Mouse (Mus musculus) forebrain, embryonic 15.5 days (tissue): ENCODE data around the gene Gspt1. TPM values are rescaled to one million over a fixed set of nuclear protein-coding genes. Genes with fewer than 3 reads are reported as not detected.
"Not testable (repeated sequence)": the region's sequence is repeated elsewhere in the genome, so short reads cannot be mapped to it uniquely, and the experiment has no call there.

ENCODE experiments used
- ATAC-seq: fragments of 200-750 bp; cut with Nextera tagmentation; replicated peaks from 2 replicates; pipeline ENCODE4 v1.8.0; 2017; ENCODE audit warnings: mild to moderate bottlenecking, moderate TSS enrichment, moderate library complexity
- H3K27ac ChIP-seq: fragments of 300-500 bp; sonication (generic); replicated peaks from 2 replicates; pipeline ENCODE4 v1.5.1; 2015; ENCODE audit warnings: mild to moderate bottlenecking, inconsistent platforms
- H3K27me3 ChIP-seq: fragments of 300-500 bp; sonication (generic); 2 replicates; pipeline ENCODE4 v1.6.1; 2015; ENCODE audit warnings: inconsistent platforms
- H3K36me3 ChIP-seq: fragments of 300-500 bp; sonication (generic); 2 replicates; pipeline ENCODE4 v1.6.1; 2015; ENCODE audit warnings: mild to moderate bottlenecking, inconsistent platforms
- H3K4me1 ChIP-seq: fragments of 300-500 bp; sonication (generic); 2 replicates; pipeline ENCODE4 v1.6.1; 2015; ENCODE audit warnings: inconsistent platforms
- H3K4me2 ChIP-seq: fragments of 300-500 bp; sonication (generic); replicated peaks from 2 replicates; pipeline ENCODE4 v1.6.1; 2015; ENCODE audit warnings: mild to moderate bottlenecking, inconsistent platforms
- H3K4me3 ChIP-seq: fragments of 300-500 bp; sonication (generic); 2 replicates; pipeline ENCODE4 v1.5.1; 2015; ENCODE audit warnings: mild to moderate bottlenecking, inconsistent platforms
- H3K9ac ChIP-seq: fragments of 300-500 bp; sonication (generic); replicated peaks from 2 replicates; pipeline ENCODE4 v1.6.1; 2015; ENCODE audit warnings: mild to moderate bottlenecking, inconsistent platforms
- H3K9me3 ChIP-seq: fragments of 300-500 bp; sonication (generic); 2 replicates; pipeline ENCODE4 v1.6.1; 2016; ENCODE audit warnings: inconsistent platforms
- WGBS: fragments of 180-500 bp; shearing (Covaris S2); methylation state at CpG from one replicate; pipeline ENCODE4 v1.1.7; 2015; ENCODE audit warnings: mixed read lengths; 5-methylcytosine and 5-hydroxymethylcytosine counted together
- polyA plus RNA-seq: library from polyadenylated mRNA; unstranded; fragments of >200 nt; fragmentation: Nextera tagmentation; extraction: Ambion mirVana; gene quantifications from 2 replicates; pipeline ENCODE4 v1.2.1, GENCODE M21; 2015

Gspt1 gene
- polyA plus RNA-seq, result 60.7 and 62.8 TPM in 2 replicates

- ATAC-seq, result peak; percentile 99
- peaks cover 29% of the 10 kb centered on the region for H3K4me1 ChIP-seq
- WGBS, result 0% methylated on average over 65 of the region's 76 CpGs
- no peaks in the 10 kb centered on the region for H3K27me3 ChIP-seq
- H3K9me3 ChIP-seq, result no peaks in the 10 kb centered on the region
- peak within 1 kb of the TSS; percentile 93 for H3K4me2 ChIP-seq
- peak within 1 kb of the TSS; percentile 90 for H3K27ac ChIP-seq
- peak within 1 kb of the TSS; percentile 98 for H3K4me3 ChIP-seq
- peak within 1 kb of the TSS; percentile 90 for H3K9ac ChIP-seq
- no peaks in the 10 kb centered on the region for H3K36me3 ChIP-seq
Measured at GRCm38 (mm10) chr16:11253898-11254722, at the start of gene Gspt1. TSS of gene Gspt1 (minus strand) at chr16:11254325.

- Histone ChIP-seq H3K36me3 (no peaks in the 10 kb centered on the region), H3K9me3 (no peaks in the 10 kb centered on the region), H3K27me3 (no peaks in the 10 kb centered on the region)
Measured at GRCm38 (mm10) chr16:11303741-11304140, 49.6 kb upstream of the Gspt1 start.

GRCm38 (mm10) chr16:11297700-11298099 lies 43.6 kb upstream of the Gspt1 start:
- H3K27me3 ChIP-seq, H3K27ac ChIP-seq, H3K4me3 ChIP-seq, H3K4me1 ChIP-seq, H3K4me2 ChIP-seq, H3K9ac ChIP-seq, ATAC-seq, H3K36me3 ChIP-seq, H3K9me3 ChIP-seq: not testable (repeated sequence)
- WGBS, result 76% methylated on average over 1 of the region's 1 CpGs

More at GRCm38 (mm10) chr16:11303741-11304140, 49.6 kb upstream of the Gspt1 start:
- H3K4me3 ChIP-seq, result no peak overlapping the region
- H3K9ac ChIP-seq, result no peak overlapping the region
- no peak overlapping the region for H3K4me2 ChIP-seq
- H3K4me1 ChIP-seq, result no peaks in the 10 kb centered on the region
- ATAC-seq, result no peak
- no peak overlapping the region for H3K27ac ChIP-seq

GRCm38 (mm10) chr16:11295583-11295982 lies 41.5 kb upstream of the Gspt1 start:
- not testable (repeated sequence) for H3K36me3 ChIP-seq, H3K27ac ChIP-seq, H3K4me2 ChIP-seq, H3K9ac ChIP-seq, H3K9me3 ChIP-seq, H3K27me3 ChIP-seq, H3K4me1 ChIP-seq, ATAC-seq, H3K4me3 ChIP-seq
- WGBS, result 83% methylated on average over 4 of the region's 4 CpGs

GRCm38 (mm10) chr16:11288873-11289272 lies 34.7 kb upstream of the Gspt1 start:
- WGBS, result 91% methylated on average over 8 of the region's 8 CpGs

GRCm38 (mm10) chr16:11285949-11286348 lies 31.8 kb upstream of the Gspt1 start:
- Histone ChIP-seq H3K27ac (no peak overlapping the region), H3K4me1 (no peaks in the 10 kb centered on the region), H3K9ac (no peak overlapping the region), H3K4me3 (no peak overlapping the region), H3K9me3 (no peaks in the 10 kb centered on the region), H3K4me2 (no peak overlapping the region), H3K36me3 (no peaks in the 10 kb centered on the region), H3K27me3 (no peaks in the 10 kb centered on the region)
- ATAC-seq, result no peak
- 86% methylated on average over 2 of the region's 2 CpGs for WGBS

More at GRCm38 (mm10) chr16:11288873-11289272, 34.7 kb upstream of the Gspt1 start:
- not testable (repeated sequence) for H3K36me3 ChIP-seq, H3K4me1 ChIP-seq, H3K4me3 ChIP-seq, H3K9ac ChIP-seq, H3K9me3 ChIP-seq, H3K27ac ChIP-seq, ATAC-seq, H3K27me3 ChIP-seq, H3K4me2 ChIP-seq

GRCm38 (mm10) chr16:11284881-11285280 lies 30.8 kb upstream of the Gspt1 start:
- WGBS, result 90% methylated on average over 2 of the region's 2 CpGs
- Histone ChIP-seq H3K4me1 (no peaks in the 10 kb centered on the region), H3K27me3 (no peaks in the 10 kb centered on the region), H3K9me3 (no peaks in the 10 kb centered on the region), H3K4me2 (no peak overlapping the region), H3K9ac (no peak overlapping the region), H3K36me3 (no peaks in the 10 kb centered on the region), H3K27ac (no peak overlapping the region), H3K4me3 (no peak overlapping the region)
- no peak for ATAC-seq

GRCm38 (mm10) chr16:11282655-11283232 lies 28.6 kb upstream of the Gspt1 start:
- Histone ChIP-seq H3K4me2 (no peak overlapping the region), H3K9me3 (no peaks in the 10 kb centered on the region), H3K27me3 (no peaks in the 10 kb centered on the region), H3K4me1 (no peaks in the 10 kb centered on the region), H3K36me3 (no peaks in the 10 kb centered on the region), H3K27ac (no peak overlapping the region), H3K4me3 (no peak overlapping the region), H3K9ac (no peak overlapping the region)
- WGBS, result 87% methylated on average over 5 of the region's 5 CpGs
- ATAC-seq, result no peak

- ATAC-seq, result no peak
- Histone ChIP-seq H3K27ac (no peak overlapping the region), H3K27me3 (no peaks in the 10 kb centered on the region), H3K9me3 (no peaks in the 10 kb centered on the region), H3K9ac (no peak overlapping the region), H3K4me2 (no peak overlapping the region), H3K36me3 (no peaks in the 10 kb centered on the region), H3K4me1 (no peaks in the 10 kb centered on the region), H3K4me3 (no peak overlapping the region)
- WGBS, result 60% methylated on average over 6 of the region's 6 CpGs
Measured at GRCm38 (mm10) chr16:11278778-11279177, 24.7 kb upstream of the Gspt1 start.

- Histone ChIP-seq H3K4me3 (no peak overlapping the region), H3K27ac (no peak overlapping the region), H3K9me3 (no peaks in the 10 kb centered on the region), H3K4me1 (no peaks in the 10 kb centered on the region), H3K4me2 (no peak overlapping the region), H3K27me3 (no peaks in the 10 kb centered on the region), H3K36me3 (no peaks in the 10 kb centered on the region), H3K9ac (no peak overlapping the region)
- 25% methylated on average over 3 of the region's 3 CpGs for WGBS
- no peak for ATAC-seq
Measured at GRCm38 (mm10) chr16:11276888-11277287, 22.8 kb upstream of the Gspt1 start.

GRCm38 (mm10) chr16:11271073-11271472 lies 16.9 kb upstream of the Gspt1 start:
- ATAC-seq, result no peak
- H3K9me3 ChIP-seq, result no peaks in the 10 kb centered on the region
- H3K4me1 ChIP-seq, result no peaks in the 10 kb centered on the region
- H3K27me3 ChIP-seq, result no peaks in the 10 kb centered on the region
- no peaks in the 10 kb centered on the region for H3K36me3 ChIP-seq
- H3K4me2 ChIP-seq, result no peak overlapping the region
- no peak overlapping the region for H3K4me3 ChIP-seq
- H3K27ac ChIP-seq, result no peak overlapping the region
- no peak overlapping the region for H3K9ac ChIP-seq

GRCm38 (mm10) chr16:11270642-11271041 lies 16.5 kb upstream of the Gspt1 start:
- 84% methylated on average over 2 of the region's 2 CpGs for whole genome bisulfite sequencing
- H3K27ac ChIP-seq, result no peak overlapping the region
- ATAC-seq, result no peak
- no peaks in the 10 kb centered on the region for H3K9me3 ChIP-seq
- no peak overlapping the region for H3K4me2 ChIP-seq
- H3K4me1 ChIP-seq, result no peaks in the 10 kb centered on the region
- H3K27me3 ChIP-seq, result no peaks in the 10 kb centered on the region
- no peaks in the 10 kb centered on the region for H3K36me3 ChIP-seq
- no peak overlapping the region for H3K4me3 ChIP-seq
- H3K9ac ChIP-seq, result no peak overlapping the region
